Mouse (Mus musculus) left cerebral cortex, postnatal 25 days (tissue): Measurements from ENCODE around the gene Nrxn2. TPM values are rescaled to one million over a fixed set of nuclear protein-coding genes. Genes with fewer than 3 reads are reported as not detected.

ENCODE experiments used
- DNase-seq, 2 experiments: peaks; one replicate each; pipeline ENCODE4 v3.0.0; 2022; ENCODE audit warnings: low spot score in 2 of 2, mixed read lengths in 1 of 2
- intact Hi-C: fragments of 180-260 bp; cut with DNase I; formaldehyde crosslinking; loops from one replicate; pipeline ENCODE4 v1.15.1; 2025
- total RNA-seq, 2 experiments: library from RNA; stranded (reverse); gene quantifications; 2 replicates each; pipeline ENCODE4 v1.2.3; 2021

Gene Nrxn2
- total RNA-seq, 2 experiments from 2014 or later: 627 to 654 TPM

DNA sequence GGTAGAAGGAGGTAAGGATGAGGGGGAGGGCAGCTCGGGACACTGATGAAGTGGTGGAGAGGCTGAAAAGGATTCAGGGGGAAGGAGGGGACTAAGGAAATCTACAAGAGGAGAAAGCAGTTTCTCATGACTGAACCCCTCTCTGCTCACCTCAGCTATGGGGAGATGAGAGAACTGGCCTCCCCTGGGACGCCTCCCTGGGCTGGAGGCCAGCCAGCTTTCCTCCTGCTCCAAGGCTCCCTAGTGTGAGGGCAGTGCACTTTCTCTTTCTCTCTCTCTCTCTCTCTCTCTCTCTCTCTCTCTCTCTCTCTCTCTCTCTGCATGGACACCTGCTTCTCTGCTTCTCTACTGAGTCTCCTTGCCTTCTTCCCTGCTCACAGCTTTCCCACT, 82.1 kb downstream of the Nrxn2 start:
- intact Hi-C loops: loop anchor here (5.0 kb wide), 1 partner anchor 432 kb away; the partner anchor contains the start of gene Kcnk4
- no peak for DNase-seq

DNA sequence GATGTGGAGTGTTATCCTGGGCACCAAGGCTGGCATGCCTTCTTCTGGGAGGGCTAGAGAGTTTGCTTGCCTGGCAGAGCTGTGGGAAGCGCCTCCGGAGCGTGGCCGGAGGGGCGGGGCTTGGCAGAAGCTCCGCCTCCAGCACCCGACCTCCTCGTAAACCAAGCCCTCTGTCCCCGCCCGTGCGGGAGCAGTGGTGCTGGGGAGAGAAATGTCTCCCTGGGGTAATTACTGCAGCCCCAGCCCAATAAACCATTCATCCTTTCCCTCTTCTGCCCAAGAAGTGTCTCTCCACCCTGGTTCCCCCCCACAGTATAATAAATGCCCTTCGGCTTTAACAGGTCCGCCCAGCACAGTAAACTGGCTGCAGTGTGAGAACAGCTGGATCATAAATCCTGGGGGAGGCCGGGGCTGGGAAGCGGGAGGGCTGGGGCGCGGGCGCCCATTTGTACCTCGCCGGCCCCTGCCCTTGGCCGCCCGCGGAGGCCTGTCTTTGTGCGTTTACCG, 83.6 kb downstream of the Nrxn2 start:
- intact Hi-C loops: loop anchor here (5.0 kb wide), 1 partner anchor 430 kb away; the partner anchor contains the start of gene Kcnk4
- peak; percentile 85 to 89 for DNase-seq

DNA sequence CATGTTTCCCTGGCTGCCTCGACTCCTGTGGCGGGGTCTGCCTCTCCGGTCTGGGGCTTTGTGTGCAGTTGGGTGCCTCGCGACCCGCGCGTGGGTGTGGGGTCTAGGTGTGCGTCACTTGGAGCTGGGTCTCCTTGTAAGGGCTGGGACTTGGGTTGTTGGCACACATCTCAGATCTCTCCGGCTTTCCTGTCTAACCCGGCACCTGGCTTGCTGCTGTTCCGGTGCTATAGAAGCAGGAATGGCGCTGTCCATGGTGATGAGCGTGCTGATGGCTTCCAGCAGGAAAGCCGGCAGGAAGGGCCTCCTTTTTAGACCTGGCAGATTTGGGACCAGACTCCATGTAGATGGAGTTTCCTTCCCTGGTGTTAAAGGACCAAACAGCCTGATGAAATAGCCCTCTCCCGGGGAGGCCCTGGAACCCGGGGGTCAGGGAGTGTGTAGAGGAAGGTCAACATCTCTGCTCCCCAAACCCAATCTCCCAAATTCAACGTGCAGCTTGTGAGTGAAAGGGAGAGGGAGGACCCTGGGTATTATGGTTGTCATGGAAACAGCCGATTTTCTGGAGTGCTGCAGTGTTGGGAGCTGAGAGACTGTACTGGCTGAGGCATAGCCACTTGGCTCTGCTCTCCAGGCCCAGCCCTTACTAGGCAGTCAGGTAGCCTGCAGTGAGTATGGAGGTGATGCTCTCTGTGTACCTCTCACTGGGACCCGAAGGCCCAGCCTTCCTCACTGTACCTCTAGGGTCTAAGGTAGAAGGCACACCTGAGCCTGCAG, 84.2 kb downstream of the Nrxn2 start:
- DNase-seq: peak; percentile 70 to 88
- intact Hi-C loops: loop anchor here (5.0 kb wide), 1 partner anchor 430 kb away; the partner anchor contains the start of gene Kcnk4

DNA sequence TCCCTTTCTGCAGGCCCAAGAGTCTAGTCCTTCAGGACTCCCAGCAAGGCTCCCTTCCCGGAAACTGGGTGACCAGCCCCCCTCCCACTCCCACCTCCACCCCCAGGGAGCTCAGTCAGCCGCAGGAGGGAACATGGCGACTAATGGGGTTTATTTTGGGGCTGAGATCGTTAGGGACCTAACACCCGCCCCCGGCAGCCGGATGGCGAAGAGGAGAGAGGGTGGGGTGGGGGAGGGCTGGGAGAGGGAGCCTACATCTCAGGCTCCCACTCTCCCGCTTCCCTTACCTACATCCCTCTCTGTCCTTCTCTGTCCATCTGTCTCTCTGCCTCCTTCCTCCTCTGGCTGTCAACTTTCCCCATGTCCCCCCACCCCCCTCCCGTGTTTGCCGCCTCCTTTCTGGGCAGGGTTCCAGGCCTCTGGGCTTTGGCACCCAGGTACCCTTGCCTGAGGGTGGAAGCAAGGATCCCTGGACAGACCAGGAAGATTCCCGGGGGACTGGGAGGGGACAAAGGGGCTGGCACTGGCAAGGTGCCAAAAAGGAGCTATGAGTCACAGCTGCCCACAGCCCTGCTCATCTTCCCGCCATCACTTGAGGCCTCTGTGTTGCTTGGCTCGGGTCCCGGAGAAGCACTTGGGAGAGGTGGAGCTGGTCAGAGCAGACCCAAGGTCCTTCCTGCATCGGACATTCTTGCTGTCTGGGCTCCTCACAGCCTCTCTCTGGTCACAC, 85.6 kb downstream of the Nrxn2 start:
- intact Hi-C loops: loop anchor here (5.0 kb wide), 1 partner anchor 428 kb away; the partner anchor contains the start of gene Kcnk4
- peak; percentile 67 to 87 for DNase-seq

DNA sequence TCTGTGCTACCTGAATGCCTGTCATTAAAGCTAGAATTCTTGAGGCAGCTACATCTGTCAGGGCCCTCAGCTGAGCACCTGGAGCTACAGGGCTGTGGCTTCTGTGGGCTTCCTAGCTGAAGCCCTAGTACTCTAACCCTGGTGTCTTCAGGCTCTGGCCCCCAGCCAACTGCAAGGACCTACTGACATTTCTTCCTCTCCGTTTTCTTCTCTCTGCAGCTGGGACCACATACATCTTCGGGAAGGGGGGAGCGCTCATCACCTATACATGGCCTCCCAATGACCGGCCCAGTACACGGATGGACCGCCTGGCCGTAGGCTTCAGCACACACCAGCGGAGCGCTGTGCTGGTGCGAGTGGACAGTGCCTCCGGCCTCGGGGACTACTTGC, 86.1 kb downstream of the Nrxn2 start:
- DNase-seq: no peak
- intact Hi-C loops: loop anchor here (5.0 kb wide), 1 partner anchor 428 kb away; the partner anchor contains the start of gene Kcnk4

DNA sequence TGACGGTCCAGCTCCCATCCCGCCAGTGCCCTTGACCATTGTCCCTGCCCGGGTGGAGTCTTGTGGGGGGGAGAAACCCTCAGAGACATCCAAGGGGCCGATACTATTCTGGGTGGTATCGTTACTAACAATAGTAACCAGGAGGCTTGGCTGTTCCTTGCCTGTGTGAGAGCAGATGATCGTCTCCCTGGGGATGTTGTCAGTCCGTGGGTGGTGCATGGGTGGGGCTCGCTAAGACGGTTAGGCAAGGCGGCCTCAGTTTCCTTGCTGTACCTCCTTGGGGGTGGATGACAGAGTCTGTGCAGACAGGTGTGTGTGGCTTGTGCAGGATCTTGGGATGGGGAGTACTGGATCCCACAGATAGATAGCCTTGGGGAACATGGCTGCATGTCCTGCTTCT, 88.9 kb downstream of the Nrxn2 start:
- peak; percentile 64 to 87 for DNase-seq
- intact Hi-C loops: no loop called here

DNA sequence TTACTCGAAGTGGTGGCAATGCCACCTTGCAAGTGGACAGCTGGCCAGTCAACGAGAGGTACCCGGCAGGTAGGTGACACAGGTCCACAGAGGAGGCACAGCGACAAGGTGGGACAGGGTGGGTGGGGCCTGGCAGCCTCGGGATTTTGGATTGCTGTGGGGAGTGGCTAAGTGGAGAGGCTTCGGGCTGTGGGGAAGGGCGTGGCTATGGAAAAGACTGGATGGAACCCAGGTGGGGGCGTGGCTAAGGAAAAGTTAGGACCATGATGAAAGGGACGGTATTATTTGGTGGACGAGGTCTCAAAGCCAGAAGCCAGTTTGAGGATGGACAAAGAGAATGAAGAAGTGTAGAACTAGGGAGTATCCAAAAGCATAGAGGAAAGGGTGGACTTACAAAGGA, 91.3 kb downstream of the Nrxn2 start:
- no peak for DNase-seq
- intact Hi-C loops: no loop called here

DNA sequence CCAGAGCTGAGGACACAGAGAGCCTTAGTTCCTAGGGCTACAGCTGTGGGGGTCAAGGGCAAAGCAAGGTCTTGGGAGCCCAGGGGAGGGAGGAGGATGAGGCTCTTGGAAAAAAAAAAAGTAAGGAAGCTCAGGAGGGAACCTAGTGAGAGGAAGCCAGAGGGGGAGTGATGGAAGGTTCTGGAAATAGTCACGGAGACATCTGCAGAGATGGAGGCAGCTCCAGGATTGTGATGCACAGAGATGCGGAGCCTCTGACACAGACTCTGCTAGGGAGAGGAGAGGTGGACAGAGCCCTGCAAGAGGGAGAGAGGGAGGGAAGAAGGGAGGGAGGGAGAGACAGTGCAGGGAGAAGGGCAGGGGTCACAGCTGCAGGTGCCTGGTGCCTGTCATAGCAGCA, 92.0 kb downstream of the Nrxn2 start:
- intact Hi-C loops: no loop called here
- peak in 1 of 2 experiments; percentile 71 for DNase-seq

DNA sequence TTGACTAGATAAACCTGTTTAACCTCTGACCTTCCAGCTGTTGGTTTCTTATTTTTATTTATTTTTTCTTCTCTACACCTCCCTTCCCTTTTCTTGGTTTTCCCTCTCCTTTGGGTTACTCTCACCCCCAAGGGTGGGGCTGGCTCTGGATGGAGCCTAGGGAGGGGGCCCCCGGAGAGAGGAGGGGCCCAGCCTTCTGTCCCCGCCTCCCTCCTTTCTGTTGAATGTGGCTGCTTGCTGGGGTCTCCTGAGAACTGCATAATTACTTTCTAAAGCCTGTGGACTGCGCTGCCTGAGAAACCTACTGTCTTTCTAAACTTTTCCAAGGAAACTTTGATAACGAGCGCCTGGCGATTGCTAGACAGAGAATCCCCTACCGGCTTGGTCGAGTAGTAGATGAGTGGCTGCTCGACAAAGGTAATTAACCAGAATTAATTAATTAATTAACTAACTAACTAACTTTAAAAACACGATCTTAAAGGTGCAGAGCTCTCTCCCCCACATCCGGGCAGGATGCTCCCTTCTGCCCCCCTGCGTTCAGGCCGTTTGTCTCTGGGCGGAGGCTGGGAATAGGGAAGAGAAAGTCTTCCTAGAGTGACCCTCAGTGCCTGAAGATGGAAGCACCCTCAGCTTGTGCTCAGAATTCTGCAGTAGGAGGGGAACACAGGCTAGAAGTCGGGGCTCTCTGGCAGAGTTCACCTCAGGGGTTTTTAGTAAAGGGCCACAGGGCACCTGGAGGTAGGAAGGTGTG, 95.0 kb downstream of the Nrxn2 start:
- DNase-seq: no peak
- intact Hi-C loops: no loop called here

DNA sequence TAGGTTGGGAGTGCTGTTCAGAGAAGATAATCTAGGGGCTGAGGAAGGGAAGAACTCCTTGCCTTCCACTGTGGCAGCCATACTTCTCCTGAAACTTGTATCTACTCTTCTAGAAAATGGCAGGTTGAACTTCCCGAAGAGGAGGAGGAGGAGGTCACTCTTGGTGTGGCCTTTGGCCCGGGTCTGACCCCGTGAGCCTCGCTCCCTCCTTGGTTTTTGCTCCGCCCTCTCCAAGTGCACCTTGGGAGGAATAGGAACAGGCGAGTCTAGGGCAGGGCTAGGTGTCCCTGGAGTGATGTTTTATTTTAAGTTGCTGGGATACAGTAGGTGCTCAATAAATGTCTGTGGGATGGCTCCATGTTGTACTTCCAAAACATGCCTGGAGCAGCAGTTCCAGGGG, 96.4 kb downstream of the Nrxn2 start:
- DNase-seq: no peak

DNA sequence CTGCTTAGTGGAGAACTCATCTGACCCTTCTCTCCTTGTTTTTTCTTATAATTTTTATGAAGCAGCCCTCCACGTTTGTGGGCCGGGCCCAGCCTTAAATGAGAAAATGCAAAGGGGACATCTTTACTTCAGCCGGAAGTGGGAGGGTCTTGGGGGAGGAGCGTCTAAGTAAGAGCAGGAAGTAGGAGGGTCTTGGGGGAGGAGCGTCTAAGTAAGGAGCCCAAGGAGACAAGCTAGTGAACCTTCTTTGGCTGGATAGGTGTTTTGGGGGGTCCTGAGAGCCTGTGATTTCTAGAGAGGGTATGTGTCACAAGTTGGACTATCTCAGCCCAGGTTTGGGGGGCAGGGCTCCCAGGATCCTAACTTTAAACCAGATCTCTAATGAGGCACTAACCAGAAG, 96.9 kb downstream of the Nrxn2 start:
- intact Hi-C loops: no loop called here

More for the DNA sequence above, 96.4 kb downstream of the Nrxn2 start:
- intact Hi-C loops: no loop called here

DNA sequence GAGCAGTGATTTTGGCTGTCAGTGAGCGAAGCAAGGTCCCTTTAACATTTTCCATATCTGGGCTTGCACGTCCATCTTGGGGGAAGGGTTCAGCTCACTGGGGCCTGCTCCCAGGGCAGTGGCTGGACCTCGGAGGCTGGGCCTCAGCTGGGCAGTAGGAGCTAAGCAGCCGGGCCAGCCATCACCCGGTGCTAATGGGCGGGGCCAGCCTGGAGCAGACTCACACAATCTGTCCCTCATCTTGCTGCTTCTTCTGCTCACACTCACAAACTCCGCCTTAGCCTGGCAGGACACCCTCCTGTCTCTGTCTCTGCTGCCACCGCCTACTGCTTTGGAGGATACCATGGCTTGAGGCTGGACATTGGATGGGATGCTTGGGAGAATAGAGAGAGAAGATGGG, 97.6 kb downstream of the Nrxn2 start:
- intact Hi-C loops: no loop called here
- DNase-seq: no peak

More for the DNA sequence above, 96.9 kb downstream of the Nrxn2 start:
- DNase-seq: no peak

DNA sequence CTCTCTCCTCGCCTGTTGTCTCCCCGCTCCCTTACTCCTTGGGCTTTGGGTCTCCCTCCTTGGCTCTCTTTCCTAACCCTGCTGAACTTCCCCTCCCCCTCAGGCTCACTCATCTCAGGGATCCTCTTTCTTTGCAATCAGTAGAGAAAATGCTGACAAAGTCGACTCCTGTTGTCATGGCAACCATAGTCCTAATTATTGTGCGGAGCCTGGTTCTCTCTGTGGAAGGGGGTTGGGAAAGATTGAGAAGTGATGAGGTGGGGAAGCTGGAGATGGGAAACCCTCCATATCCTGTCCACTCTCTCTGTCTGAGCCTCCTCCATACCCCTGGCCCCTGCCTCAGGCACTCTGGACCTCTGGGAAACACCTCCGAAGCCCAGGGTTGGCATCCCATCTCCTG, 100.1 kb downstream of the Nrxn2 start:
- DNase-seq: peak in 1 of 2 experiments; percentile 68
- intact Hi-C loops: no loop called here

DNA sequence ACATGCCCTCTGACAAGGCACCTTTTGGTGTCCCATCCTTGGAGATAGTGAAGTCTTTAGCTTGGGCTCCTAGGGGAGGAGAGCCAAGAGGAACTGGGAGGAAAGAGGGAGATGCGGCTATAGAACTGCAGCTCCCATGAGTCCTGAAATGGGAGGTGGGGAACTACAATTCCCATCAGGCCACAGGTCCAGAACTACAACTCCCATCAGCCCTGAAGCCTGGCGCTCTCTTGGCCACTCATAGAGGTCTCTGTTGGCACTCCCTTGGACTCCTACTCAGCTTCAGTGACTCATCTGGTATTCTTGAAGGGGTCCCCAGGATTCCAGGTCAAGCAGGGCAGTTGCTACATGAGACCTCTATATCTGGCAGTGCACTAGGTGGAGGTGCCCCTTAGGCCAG, 101.0 kb downstream of the Nrxn2 start:
- intact Hi-C loops: no loop called here
- peak in 1 of 2 experiments; percentile 57 for DNase-seq

DNA sequence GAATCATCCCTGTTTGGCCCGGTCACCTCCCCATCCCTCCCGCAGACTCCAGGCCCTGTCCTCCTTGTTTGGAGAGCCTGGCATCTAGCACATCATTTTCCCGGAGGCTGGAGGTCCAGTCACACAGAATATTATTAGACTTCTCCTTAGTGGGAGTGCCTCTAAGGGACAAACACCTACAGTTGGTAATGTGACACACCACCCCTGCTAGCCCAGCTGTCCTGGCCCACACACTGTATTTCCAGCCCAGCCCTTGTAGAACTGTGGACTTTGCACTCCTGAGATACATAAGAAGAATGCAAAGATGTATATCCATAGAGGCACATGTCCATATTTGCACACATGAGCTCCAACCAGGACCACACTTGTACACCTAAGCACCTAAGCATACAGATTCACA, 103.1 kb downstream of the Nrxn2 start:
- DNase-seq: peak in 1 of 2 experiments; percentile 63
- intact Hi-C loops: no loop called here

DNA sequence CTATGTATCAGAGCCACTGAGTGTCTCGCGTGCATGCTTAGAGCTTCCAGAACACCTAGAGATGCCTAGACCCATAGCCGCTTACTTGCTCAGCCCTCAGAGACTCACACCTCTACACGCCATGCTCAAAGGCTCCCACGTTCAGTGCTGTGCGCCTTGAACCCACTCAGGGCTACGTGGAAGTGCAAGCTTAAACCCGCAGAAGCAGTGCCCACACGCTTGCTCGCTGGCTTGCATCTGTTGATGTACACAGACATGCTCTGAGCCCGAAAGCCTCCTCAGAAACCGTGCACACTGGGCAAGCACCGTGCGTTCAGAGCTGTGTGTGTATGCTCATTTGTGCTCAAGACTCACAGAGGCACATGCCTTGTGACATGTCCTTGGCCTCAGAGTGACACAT, 103.8 kb downstream of the Nrxn2 start:
- intact Hi-C loops: no loop called here
- DNase-seq: peak in 1 of 2 experiments; percentile 76

DNA sequence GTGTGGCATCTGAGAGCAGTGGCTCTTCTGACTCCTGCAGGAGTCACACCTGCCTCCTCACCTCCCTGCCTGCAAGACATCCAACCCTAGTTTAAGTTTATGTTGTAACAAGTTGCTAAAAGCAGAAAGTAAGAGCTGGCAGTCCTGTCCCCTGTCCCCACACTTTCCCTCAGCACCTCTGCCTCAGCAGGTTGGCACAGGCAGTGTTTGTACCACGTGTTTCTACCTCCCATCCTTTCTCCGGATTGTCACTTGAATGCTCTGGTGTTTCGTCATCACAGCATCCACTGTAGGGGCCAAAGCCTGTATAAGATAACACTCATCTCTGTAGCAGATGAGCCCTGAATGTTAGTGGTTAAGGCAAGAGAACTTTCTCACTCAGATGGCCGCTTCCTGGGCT, 106.5 kb downstream of the Nrxn2 start:
- peak in 1 of 2 experiments; percentile 66 for DNase-seq
- intact Hi-C loops: no loop called here

DNA sequence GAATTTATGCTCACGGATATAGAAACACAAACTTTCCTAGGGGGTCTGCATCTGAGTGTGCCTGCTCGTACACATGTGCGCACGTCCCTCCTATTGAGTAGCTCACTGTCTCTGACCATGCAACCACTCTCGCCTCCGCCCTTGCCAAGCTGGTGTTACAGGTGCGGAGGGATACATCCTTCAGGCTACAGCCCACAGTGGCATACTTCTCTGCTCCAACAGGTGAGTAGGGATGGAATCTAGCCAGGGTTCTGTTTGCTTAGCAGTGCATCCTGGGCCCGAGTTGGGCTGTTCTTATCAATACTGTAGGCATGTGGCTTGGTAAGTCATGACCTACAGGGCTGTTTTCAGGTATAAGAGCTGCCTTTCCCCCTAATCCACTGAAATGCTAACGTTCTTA, 107.5 kb downstream of the Nrxn2 start:
- no peak for DNase-seq
- intact Hi-C loops: no loop called here

DNA sequence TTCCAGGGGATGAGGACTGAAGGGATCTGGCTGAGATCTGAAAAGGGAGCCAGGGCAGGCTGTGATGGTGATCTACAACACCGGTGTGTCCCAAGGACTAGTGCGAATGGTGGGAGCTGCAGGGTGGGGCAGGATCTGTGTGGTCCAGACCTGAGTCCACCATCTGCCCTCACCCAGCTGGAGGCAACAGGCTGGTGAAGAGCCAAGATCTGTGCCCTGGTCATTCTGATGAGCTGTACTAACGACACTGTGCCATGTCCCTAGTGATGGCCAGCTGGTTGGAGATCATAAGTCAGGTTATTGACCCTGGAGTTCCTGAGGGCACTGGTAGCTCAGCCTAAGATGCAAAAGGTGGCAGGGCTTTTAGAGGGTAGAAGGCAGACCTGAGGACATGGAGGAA, 108.9 kb downstream of the Nrxn2 start:
- intact Hi-C loops: no loop called here
- DNase-seq: no peak
